Mouse (Mus musculus) heart, embryonic 15.5 days (tissue): Measurements from ENCODE around the gene Zranb1. TPM values are rescaled to one million over a fixed set of nuclear protein-coding genes. Genes with fewer than 3 reads are reported as not detected.

ENCODE experiments used
- ATAC-seq: fragments of 200-750 bp; cut with Nextera tagmentation; replicated peaks from 2 replicates; pipeline ENCODE4 v1.8.0; 2017; ENCODE audit warnings: low read depth, moderate TSS enrichment; ENCODE audit not compliant: insufficient number of reproducible peaks, insufficient read depth, low FRiP score
- H3K27ac ChIP-seq: fragments of 300-500 bp; sonication (generic); 2 replicates; pipeline ENCODE4 v1.5.1; 2015; ENCODE audit warnings: mild to moderate bottlenecking, inconsistent platforms
- H3K27me3 ChIP-seq: fragments of 300-500 bp; sonication (generic); 2 replicates; pipeline ENCODE4 v1.6.1; 2015; ENCODE audit warnings: inconsistent platforms
- H3K36me3 ChIP-seq: fragments of 300-500 bp; sonication (generic); 2 replicates; pipeline ENCODE4 v1.6.1; 2015; ENCODE audit warnings: mild to moderate bottlenecking, inconsistent platforms
- H3K4me1 ChIP-seq: fragments of 300-500 bp; sonication (generic); replicated peaks from 2 replicates; pipeline ENCODE4 v1.6.1; 2015; ENCODE audit warnings: inconsistent platforms
- H3K4me2 ChIP-seq: fragments of 300-500 bp; sonication (generic); 2 replicates; pipeline ENCODE4 v1.6.1; 2015; ENCODE audit warnings: inconsistent platforms, mild to moderate bottlenecking, moderate library complexity
- H3K4me3 ChIP-seq: fragments of 300-500 bp; sonication (generic); 2 replicates; pipeline ENCODE4 v1.5.1; 2015; ENCODE audit warnings: mild to moderate bottlenecking, inconsistent platforms
- H3K9ac ChIP-seq: fragments of 300-500 bp; sonication (generic); 2 replicates; pipeline ENCODE4 v1.6.1; 2015; ENCODE audit warnings: mild to moderate bottlenecking, inconsistent platforms
- H3K9me3 ChIP-seq: fragments of 300-500 bp; sonication (generic); replicated peaks from 2 replicates; pipeline ENCODE4 v1.6.1; 2016; ENCODE audit warnings: inconsistent platforms
- WGBS: fragments of 180-500 bp; shearing (Covaris S2); methylation state at CpG from one replicate; pipeline ENCODE4 v1.1.7; 2015; ENCODE audit warnings: mixed read lengths; 5-methylcytosine and 5-hydroxymethylcytosine counted together
- polyA plus RNA-seq: library from polyadenylated mRNA; unstranded; fragments of >200 nt; fragmentation: Nextera tagmentation; extraction: Ambion mirVana; gene quantifications from 2 replicates; pipeline ENCODE4 v1.2.1, GENCODE M21; 2015

The Zranb1 gene
- polyA plus RNA-seq, 1 experiment from 2014 or later, result 8.4 TPM

DNA sequence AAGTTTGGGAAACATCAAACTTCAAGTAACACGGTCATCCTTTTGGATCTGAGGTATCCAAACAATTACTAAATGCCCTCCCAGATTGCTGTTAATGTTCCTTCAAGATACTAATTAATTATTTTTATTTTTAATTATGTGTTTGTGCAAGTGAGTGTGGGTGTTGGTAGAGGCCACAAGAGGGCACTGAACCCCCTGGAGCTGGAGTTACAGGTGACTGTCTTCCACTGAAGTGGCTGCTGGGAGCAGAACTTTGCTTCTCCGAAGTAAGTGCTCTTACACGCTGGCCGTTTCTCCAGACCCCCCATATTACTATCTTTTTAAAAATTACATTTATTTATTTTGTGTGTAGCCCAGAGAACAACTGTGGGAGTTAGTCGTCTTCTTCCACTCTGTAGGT is 887 bp upstream of the Zranb1 start:
- no peaks in the 10 kb centered on the region for H3K36me3 ChIP-seq
- peak overlapping the region; percentile 98; the same call in 1 of the 2 replicates for H3K27ac ChIP-seq
- peak overlapping the region; percentile 89 for H3K4me3 ChIP-seq
- peaks cover 13% of the 10 kb centered on the region for H3K4me1 ChIP-seq
- H3K9ac ChIP-seq, result peak overlapping the region; percentile 76
- H3K9me3 ChIP-seq, result no peaks in the 10 kb centered on the region
- H3K4me2 ChIP-seq, result peak overlapping the region; percentile 66
- 87% methylated on average over 5 of the region's 5 CpGs for WGBS
- H3K27me3 ChIP-seq, result no peaks in the 10 kb centered on the region
- ATAC-seq, result no peak

DNA sequence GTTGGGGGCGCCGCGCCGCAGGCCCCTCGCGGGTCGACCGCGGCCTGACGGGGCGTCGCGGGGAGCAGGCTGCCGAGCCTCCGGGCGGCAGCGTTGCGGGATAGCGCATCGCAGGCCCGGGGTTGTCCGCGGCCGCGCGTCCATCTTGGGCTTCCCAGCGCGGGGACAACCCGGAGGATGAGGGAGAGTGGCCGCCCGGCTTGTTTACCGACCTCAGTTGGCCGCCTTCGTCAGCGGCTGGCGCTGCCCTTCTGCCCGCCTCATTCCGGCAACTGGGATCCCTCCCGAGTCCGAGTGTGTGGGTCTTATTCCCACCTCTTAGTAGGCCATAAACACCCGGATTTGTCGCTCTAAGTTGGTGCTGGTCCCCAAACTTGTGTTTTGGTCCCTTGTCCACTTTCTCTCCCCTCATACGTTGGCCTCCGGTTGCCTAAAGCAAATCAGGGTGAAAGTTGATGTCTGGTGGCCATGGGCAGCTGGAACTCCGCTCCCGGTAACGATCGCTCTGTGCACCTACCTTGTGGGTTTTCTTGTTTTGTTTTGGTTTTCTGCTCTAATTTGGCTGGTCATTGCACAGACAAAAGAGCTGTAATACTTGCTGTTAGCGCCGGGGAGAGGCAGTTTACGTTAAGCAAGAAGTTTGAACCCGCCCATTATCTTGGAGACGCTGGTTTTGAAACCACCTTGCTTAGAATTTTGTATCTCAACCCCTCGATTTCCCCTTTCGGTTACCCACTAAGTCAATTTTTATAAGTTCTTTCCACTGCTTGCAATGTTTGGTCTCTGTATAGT is 814 bp downstream of the Zranb1 start:
- no peaks in the 10 kb centered on the region for H3K9me3 ChIP-seq
- H3K36me3 ChIP-seq, result no peaks in the 10 kb centered on the region
- peak overlapping the region; percentile 64 for H3K4me2 ChIP-seq
- H3K4me3 ChIP-seq, result peak overlapping the region; percentile 89
- peak overlapping the region; percentile 98 for H3K27ac ChIP-seq
- under 1% methylated on average over 45 of the region's 55 CpGs for WGBS
- peaks cover 13% of the 10 kb centered on the region for H3K4me1 ChIP-seq
- ATAC-seq, result no peak; the same call in 1 of the 2 replicates
- peak overlapping the region; percentile 97 for H3K9ac ChIP-seq
- no peaks in the 10 kb centered on the region for H3K27me3 ChIP-seq

DNA sequence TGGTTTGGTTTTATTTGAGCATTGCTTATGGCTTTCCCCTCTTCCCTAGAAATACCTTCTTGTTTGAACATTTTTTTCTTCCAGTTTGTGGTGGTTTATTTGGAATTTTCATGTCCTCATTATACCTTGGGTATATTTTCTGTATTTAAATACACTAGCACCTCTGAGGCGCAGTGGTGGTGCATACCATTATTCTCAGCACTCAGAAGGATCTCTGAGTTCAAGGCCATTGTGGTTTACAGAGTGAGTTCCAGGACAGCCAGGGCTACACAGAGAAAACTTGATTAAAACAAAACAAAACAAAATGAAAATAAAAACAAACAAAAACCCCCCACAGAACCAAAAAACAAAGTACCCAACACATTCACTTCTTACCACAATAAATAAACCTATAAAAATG is 2.4 kb downstream of the Zranb1 start:
- Histone ChIP-seq H3K27me3 (no peaks in the 10 kb centered on the region), H3K4me2 (no peak overlapping the region)
- WGBS, result 81% methylated on average over 1 of the region's 1 CpGs

DNA sequence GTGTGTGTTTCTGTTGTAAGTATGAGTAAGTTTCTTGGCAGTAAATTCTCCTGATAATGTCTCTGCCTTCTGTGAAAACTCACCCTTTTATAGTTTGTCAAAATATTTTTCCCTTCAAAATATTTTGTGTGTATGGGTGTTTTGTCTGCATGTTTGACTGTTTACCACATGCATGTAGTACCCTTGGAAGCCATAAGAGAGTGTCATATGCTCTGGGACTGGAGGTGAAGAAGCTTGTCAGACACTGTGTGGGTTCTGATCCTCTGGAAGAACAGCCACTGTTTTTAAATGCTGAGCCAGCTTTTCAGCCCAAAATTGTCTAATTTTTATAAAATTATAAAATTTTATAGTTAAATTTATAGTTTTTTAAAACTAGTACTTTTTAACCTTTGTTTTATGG is 3.8 kb downstream of the Zranb1 start:
- Histone ChIP-seq H3K9ac (no peak overlapping the region), H3K36me3 (no peaks in the 10 kb centered on the region), H3K9me3 (no peaks in the 10 kb centered on the region), H3K4me3 (no peak overlapping the region), H3K27me3 (no peaks in the 10 kb centered on the region), H3K4me2 (no peak overlapping the region), H3K4me1 (peaks cover 18% of the 10 kb centered on the region), H3K27ac (no peak overlapping the region)
- ATAC-seq, result no peak

More for the DNA sequence above, 2.4 kb downstream of the Zranb1 start:
- H3K9ac ChIP-seq, result no peak overlapping the region
- H3K36me3 ChIP-seq, result no peaks in the 10 kb centered on the region
- no peaks in the 10 kb centered on the region for H3K9me3 ChIP-seq
- no peak for ATAC-seq
- H3K4me3 ChIP-seq, result no peak overlapping the region
- H3K4me1 ChIP-seq, result peaks cover 16% of the 10 kb centered on the region
- H3K27ac ChIP-seq, result no peak overlapping the region

DNA sequence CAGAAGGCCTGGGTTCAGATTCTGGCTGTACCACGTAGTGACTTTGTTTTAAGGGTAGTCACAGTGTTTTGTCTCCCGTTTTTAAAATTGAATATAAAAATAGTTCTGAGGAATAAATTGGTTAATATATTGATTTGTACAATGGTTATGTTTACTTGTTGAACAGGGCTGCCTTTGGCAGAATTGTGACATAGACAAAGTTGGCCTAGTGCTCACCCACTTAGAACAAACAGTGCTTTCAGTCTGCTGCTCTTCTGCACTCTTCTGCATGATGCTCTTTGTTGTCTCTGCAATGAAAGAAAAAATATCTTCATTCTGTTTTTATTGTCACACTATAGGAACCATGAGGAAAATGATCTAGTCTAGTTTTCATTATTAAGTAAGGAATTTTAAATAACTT is 8.2 kb downstream of the Zranb1 start:
- 86% methylated on average over 2 of the region's 2 CpGs for WGBS
- no peaks in the 10 kb centered on the region for H3K9me3 ChIP-seq
- 0 out of 2 replicates have a peak, but pooled peaks cover 8% of the 10 kb centered on the region for H3K4me1 ChIP-seq
- H3K27me3 ChIP-seq, result no peaks in the 10 kb centered on the region
- no peaks in the 10 kb centered on the region for H3K36me3 ChIP-seq
- ATAC-seq, result no peak
- H3K27ac ChIP-seq, result no peak overlapping the region
- H3K9ac ChIP-seq, result no peak overlapping the region
- H3K4me3 ChIP-seq, result no peak overlapping the region
- H3K4me2 ChIP-seq, result no peak overlapping the region

DNA sequence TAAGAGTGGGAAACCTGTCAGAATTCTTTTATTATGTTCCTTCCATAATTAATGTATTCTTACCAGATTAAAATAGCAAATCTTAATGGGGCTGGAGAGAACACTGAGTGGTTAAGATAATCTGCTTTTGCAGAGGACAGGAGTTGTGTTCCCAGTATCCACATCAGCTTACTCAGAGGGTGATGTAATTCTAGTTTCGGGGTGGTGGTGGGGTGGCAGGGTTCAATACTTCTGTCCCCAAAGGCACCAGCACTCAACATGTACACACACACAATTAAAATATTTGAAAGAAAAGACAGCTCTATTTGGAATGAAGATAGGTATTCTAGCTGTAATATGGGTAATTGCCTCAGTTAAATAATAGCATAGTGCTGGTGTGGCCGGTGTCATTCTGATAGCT is 9.6 kb downstream of the Zranb1 start:
- H3K9me3 ChIP-seq, result no peaks in the 10 kb centered on the region
- H3K4me3 ChIP-seq, result no peak overlapping the region
- no peak overlapping the region for H3K9ac ChIP-seq
- WGBS, result 73% methylated on average over 2 of the region's 2 CpGs
- H3K36me3 ChIP-seq, result no peaks in the 10 kb centered on the region
- H3K27ac ChIP-seq, result no peak overlapping the region
- H3K4me2 ChIP-seq, result no peak overlapping the region
- ATAC-seq, result no peak
- 0 out of 2 replicates have a peak, but pooled peaks cover 8% of the 10 kb centered on the region for H3K4me1 ChIP-seq
- H3K27me3 ChIP-seq, result no peaks in the 10 kb centered on the region

DNA sequence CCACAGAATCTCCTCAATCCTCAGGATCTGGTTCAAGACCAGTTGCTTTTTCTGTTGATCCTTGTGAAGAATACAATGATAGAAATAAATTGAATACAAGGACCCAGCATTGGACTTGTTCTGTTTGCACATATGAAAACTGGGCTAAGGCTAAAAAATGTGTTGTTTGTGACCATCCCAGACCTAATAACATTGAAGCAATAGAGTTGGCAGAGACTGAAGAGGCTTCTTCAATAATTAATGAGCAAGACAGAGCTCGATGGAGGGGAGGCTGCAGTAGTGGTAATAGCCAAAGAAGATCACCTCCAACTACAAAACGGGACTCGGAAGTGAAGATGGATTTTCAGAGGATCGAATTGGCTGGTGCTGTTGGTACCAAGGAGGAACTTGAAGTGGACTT is 19.0 kb downstream of the Zranb1 start:
- peaks cover 4% of the 10 kb centered on the region; the same call in 1 of the 2 replicates for H3K4me1 ChIP-seq
- H3K9ac ChIP-seq, result no peak overlapping the region
- H3K27me3 ChIP-seq, result no peaks in the 10 kb centered on the region
- WGBS, result 86% methylated on average over 4 of the region's 4 CpGs
- no peak overlapping the region for H3K4me2 ChIP-seq
- H3K36me3 ChIP-seq, result no peaks in the 10 kb centered on the region
- no peaks in the 10 kb centered on the region for H3K9me3 ChIP-seq
- no peak for ATAC-seq
- H3K4me3 ChIP-seq, result no peak overlapping the region
- no peak overlapping the region for H3K27ac ChIP-seq

DNA sequence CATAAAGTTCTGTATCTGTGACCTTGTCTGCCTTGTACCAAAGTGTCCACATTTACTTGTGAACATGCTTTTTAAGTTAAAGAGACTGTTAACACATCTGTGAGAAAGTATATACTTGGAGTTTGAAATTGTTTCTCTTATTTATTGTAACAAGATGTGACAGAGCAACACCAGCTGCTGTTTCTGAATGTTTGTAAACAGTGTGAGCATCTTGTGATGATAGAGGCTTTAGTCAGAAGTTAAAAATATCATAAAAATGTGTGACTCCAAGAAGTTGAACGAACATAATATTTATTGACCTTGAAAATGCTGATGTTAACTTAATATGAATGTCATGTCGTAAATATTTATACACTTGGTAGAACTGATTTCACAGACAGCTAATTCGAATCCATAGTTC is 19.7 kb downstream of the Zranb1 start:
- Histone ChIP-seq H3K4me2 (no peak overlapping the region), H3K9me3 (no peaks in the 10 kb centered on the region), H3K27ac (no peak overlapping the region), H3K4me3 (no peak overlapping the region), H3K4me1 (peaks cover 4% of the 10 kb centered on the region; the same call in 1 of the 2 replicates), H3K9ac (no peak overlapping the region), H3K27me3 (no peaks in the 10 kb centered on the region), H3K36me3 (no peaks in the 10 kb centered on the region)
- WGBS, result 84% methylated on average over 3 of the region's 3 CpGs
- ATAC-seq, result no peak

DNA sequence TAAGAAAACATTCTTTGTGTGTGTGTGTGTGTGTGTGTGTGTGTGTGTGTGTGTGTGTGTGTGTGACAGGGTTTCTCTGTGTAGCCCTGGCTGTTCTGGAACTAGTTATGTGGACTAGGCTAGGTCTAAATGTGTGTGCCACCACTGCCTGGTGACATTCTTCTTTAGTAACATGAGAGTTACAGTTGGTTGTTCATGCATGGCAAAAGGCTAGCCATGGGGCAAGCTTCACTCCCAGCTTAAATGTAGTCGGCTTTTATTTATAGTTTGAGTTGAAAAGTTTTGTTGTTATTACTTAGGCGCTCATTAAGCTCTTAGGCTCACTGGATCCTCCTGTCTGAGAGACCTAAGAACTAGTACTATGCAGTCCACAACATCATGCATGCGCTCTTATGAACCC is 33.5 kb downstream of the Zranb1 start:
- no peak overlapping the region for H3K9ac ChIP-seq
- no peaks in the 10 kb centered on the region for H3K36me3 ChIP-seq
- H3K27ac ChIP-seq, result no peak overlapping the region
- no peaks in the 10 kb centered on the region for H3K27me3 ChIP-seq
- no peak overlapping the region for H3K4me3 ChIP-seq
- 84% methylated on average over 3 of the region's 3 CpGs for WGBS
- no peaks in the 10 kb centered on the region for H3K9me3 ChIP-seq
- no peaks in the 10 kb centered on the region for H3K4me1 ChIP-seq
- no peak overlapping the region for H3K4me2 ChIP-seq
- ATAC-seq, result no peak

DNA sequence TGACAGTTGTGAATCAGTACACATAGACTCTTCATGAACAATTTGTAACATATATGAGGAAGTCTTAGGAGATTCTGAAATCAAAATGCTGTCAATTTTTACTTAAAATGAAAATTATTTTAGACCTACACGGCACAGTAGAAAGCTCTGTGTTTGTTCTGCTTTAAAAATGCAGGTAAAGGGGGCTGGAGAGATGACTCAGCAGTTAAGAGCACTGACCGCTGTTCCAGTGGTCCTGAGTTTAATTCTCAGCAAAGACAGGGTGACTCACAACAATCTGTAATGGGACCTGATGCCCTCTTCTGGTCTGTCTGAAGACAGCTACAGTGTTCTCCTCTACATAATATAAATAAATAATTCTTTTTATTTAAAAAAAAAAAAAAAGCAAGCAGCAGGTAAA is 34.8 kb downstream of the Zranb1 start:
- Histone ChIP-seq H3K9ac (no peak overlapping the region), H3K4me1 (no peaks in the 10 kb centered on the region), H3K36me3 (no peaks in the 10 kb centered on the region), H3K4me2 (no peak overlapping the region), H3K4me3 (no peak overlapping the region), H3K27me3 (no peaks in the 10 kb centered on the region), H3K9me3 (no peaks in the 10 kb centered on the region), H3K27ac (no peak overlapping the region)
- ATAC-seq, result no peak
- WGBS, result 93% methylated on average over 2 of the region's 2 CpGs

DNA sequence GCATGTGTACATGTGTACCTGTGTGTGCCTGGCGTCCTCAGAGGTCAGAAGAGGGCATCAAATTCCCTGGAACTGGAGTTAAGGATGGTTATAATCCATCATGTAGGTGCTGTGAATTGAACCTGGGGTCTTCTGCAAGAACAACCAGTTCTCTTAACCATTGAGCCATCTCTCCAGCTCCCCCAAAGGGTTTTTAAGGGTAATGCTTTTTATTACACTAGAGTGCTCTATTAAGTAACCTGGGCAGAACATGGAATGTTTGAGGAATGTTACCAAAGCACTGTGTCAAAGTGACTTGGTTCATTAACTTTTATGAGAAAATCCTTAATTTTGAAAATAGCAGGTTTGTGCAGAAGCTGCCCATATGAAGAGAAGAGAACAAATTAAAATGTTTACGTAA is 41.1 kb downstream of the Zranb1 start:
- H3K36me3 ChIP-seq, result peaks cover 15% of the 10 kb centered on the region
- no peak overlapping the region for H3K9ac ChIP-seq
- WGBS, result 95% methylated on average over 2 of the region's 2 CpGs
- H3K9me3 ChIP-seq, result no peaks in the 10 kb centered on the region
- no peak overlapping the region for H3K27ac ChIP-seq
- H3K4me2 ChIP-seq, result no peak overlapping the region
- H3K27me3 ChIP-seq, result no peaks in the 10 kb centered on the region
- H3K4me1 ChIP-seq, result no peaks in the 10 kb centered on the region
- no peak for ATAC-seq
- no peak overlapping the region for H3K4me3 ChIP-seq

DNA sequence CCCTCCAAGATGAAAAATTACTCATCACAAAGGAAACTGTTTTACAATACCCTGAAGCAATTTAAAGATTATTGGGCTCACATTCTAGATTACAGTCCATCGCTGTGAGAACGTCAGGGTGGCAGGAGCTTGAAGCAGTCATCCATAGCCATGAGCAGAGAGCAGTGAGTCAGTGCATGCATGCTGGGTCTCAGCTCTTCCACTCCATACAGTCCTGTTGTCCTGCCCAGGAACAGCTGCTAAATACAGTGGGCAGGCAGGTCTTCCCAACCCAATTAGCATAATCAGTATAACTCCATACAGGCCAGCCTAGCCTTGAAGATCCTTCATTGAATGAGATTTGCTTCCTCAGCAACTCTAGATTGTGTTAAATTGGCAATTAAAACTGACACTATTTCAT is 45.1 kb downstream of the Zranb1 start:
- Histone ChIP-seq H3K36me3 (peaks cover 25% of the 10 kb centered on the region), H3K4me1 (no peaks in the 10 kb centered on the region), H3K9ac (no peak overlapping the region), H3K4me3 (no peak overlapping the region), H3K4me2 (no peak overlapping the region), H3K27ac (no peak overlapping the region), H3K9me3 (no peaks in the 10 kb centered on the region), H3K27me3 (no peaks in the 10 kb centered on the region)
- 88% methylated on average over 2 of the region's 2 CpGs for WGBS
- no peak for ATAC-seq
